8 mouse cellular contexts compared by ENCODE assay signal in genomic region chr2:72203609-72204008, GRCm38 (mm10).
DNase-seq lines count a peak whose midpoint lies in the region; ATAC-seq and TF ChIP-seq lines count a peak whose summit lies in the region.

No protein-coding gene starts in this region.

- peak; percentile 65 to 66 for ATAC-seq in hematopoietic stem cell, adult 5-6 weeks (replicated peaks in 1 of 2; ENCODE audit: insufficient read depth in 1 of 2, low FRiP score in 2 of 2, low TSS enrichment in 1 of 2, low read depth in 1 of 2, poor library complexity in 2 of 2, severe bottlenecking in 2 of 2)
- ATAC-seq in lung, embryonic 16.5 days (ENCODE audit: low read depth): peak; percentile 69

- peaks cover 41% of the 10 kb centered on the region for H3K4me1 ChIP-seq in E14TG2a.4 (replicated peaks; ENCODE audit: low read depth, low read length)
- H3K4me1 ChIP-seq in lung, embryonic 16.5 days (replicated peaks; ENCODE audit: control insufficient read depth, insufficient read depth, low read length): peaks cover 33% of the 10 kb centered on the region

- peak overlapping the region; percentile 48 for H3K9ac ChIP-seq in lung, embryonic 16.5 days (ENCODE audit: low read length)

- peak overlapping the region; percentile 63 for H3K4me2 ChIP-seq in lung, embryonic 16.5 days (ENCODE audit: low read depth, low read length)

- 12% methylated on average over 5 of the region's 5 CpGs for WGBS in lung, embryonic 16.5 days

- peaks cover 3% of the 10 kb centered on the region; the same call in 1 of the 2 replicates for H3K27me3 ChIP-seq in E14TG2a.4 (ENCODE audit: insufficient read depth, low read length)
- no peaks in the 10 kb centered on the region for H3K27me3 ChIP-seq in lung, embryonic 16.5 days (ENCODE audit: control insufficient read depth, insufficient read depth, low read depth, low read length)

- no peaks in the 10 kb centered on the region for H3K9me3 ChIP-seq in E14TG2a.4 (ENCODE audit: low read length)
- H3K9me3 ChIP-seq in lung, embryonic 16.5 days (ENCODE audit: control insufficient read depth, low read length): no peaks in the 10 kb centered on the region

- no peaks in the 10 kb centered on the region for H3K36me3 ChIP-seq in E14TG2a.4 (ENCODE audit: insufficient read depth, low read length)
- no peaks in the 10 kb centered on the region for H3K36me3 ChIP-seq in lung, embryonic 16.5 days (ENCODE audit: control insufficient read depth, insufficient read depth, low read length)

- peak; percentile 67 to 75 for DNase-seq in cerebellum, adult 18-20 months
- DNase-seq in forelimb bud, embryonic 11.5 days (ENCODE audit: low read depth, low spot score): peak; percentile 70
- DNase-seq in layer of hippocampus, adult 8-10 months (ENCODE audit: low spot score in 2 of 2): peak; percentile 47 to 73
- DNase-seq in ovary, postnatal 36 days (ENCODE audit: low spot score): peak; percentile 47
- DNase-seq in thymus, postnatal 14 days: peak; percentile 91

- TF ChIP-seq CTCF in E14TG2a.4 (conservative IDR thresholded peaks at IDR 0.05; ENCODE audit: low read length): peak; percentile 82

- H3K27ac ChIP-seq in lung, embryonic 16.5 days (ENCODE audit: low read length): no peak overlapping the region

- H3K4me3 ChIP-seq in E14TG2a.4 (replicated peaks; ENCODE audit: low read length): no peak overlapping the region
- H3K4me3 ChIP-seq in lung, embryonic 16.5 days (ENCODE audit: low read length): peak overlapping the region; percentile 41
